Mouse (Mus musculus) WW6 (cell line): Measurements from ENCODE around the gene Echdc3.

Experiments used
- DNase-seq: peaks from one replicate; pipeline ENCODE4 v3.0.0-alpha.2; 2013; ENCODE audit warnings: low read depth, low spot score

Echdc3 gene

GRCm38 (mm10) chr2:6168560-6168959 lies 44.3 kb downstream of the Echdc3 start:
- no peak for DNase-seq

GRCm38 (mm10) chr2:6167843-6168558 lies 44.8 kb downstream of the Echdc3 start:
- DNase-seq, result peak; percentile 43

- DNase-seq, result no peak
Observed at GRCm38 (mm10) chr2:6165771-6166170, 47.1 kb downstream of the Echdc3 start.

- no peak for DNase-seq
Observed at GRCm38 (mm10) chr2:6164606-6165290, 48.1 kb downstream of the Echdc3 start.

- DNase-seq, result peak; percentile 33
Observed at GRCm38 (mm10) chr2:6162366-6163040, 50.3 kb downstream of the Echdc3 start.

GRCm38 (mm10) chr2:6159735-6160134 lies 53.1 kb downstream of the Echdc3 start:
- no peak for DNase-seq

GRCm38 (mm10) chr2:6159219-6159618 lies 53.6 kb downstream of the Echdc3 start:
- DNase-seq, result no peak

- no peak for DNase-seq
Observed at GRCm38 (mm10) chr2:6157635-6158034, 55.2 kb downstream of the Echdc3 start.

- no peak for DNase-seq
Observed at GRCm38 (mm10) chr2:6157208-6157607, 55.6 kb downstream of the Echdc3 start.

GRCm38 (mm10) chr2:6149801-6150200 lies 63.0 kb downstream of the Echdc3 start:
- no peak for DNase-seq

- no peak for DNase-seq
Observed at GRCm38 (mm10) chr2:6146901-6147300, 65.9 kb downstream of the Echdc3 start.

- no peak for DNase-seq
Observed at GRCm38 (mm10) chr2:6146257-6146656, 66.6 kb downstream of the Echdc3 start.

- no peak for DNase-seq
Observed at GRCm38 (mm10) chr2:6145611-6146010, 67.2 kb downstream of the Echdc3 start.

GRCm38 (mm10) chr2:6142915-6143654 lies 69.7 kb downstream of the Echdc3 start:
- DNase-seq, result no peak

- DNase-seq, result no peak
Observed at GRCm38 (mm10) chr2:6140572-6141161, 72.2 kb downstream of the Echdc3 start.
